Mouse (Mus musculus) MEL (cell line): ENCODE measurements around the gene Slc9b2. TPM values are rescaled to one million over a fixed set of nuclear protein-coding genes. Genes with fewer than 3 reads are reported as not detected.

Source experiments
- DNase-seq: peaks from one replicate; pipeline ENCODE4 v3.0.0; 2011; ENCODE audit warnings: low read depth, low spot score
- H3K27ac ChIP-seq: 2 replicates; pipeline ENCODE4 v1.5.1; 2012; ENCODE audit warnings: low read depth, mild to moderate bottlenecking, control low read depth, low read length, moderate library complexity; ENCODE audit not compliant: control insufficient read depth
- H3K27me3 ChIP-seq, 2 experiments: fragments of 150-350 bp in 1 of 2; sonication (generic) in 1 of 2; 2 replicates each; pipeline ENCODE4 v1.6.1; 2012; ENCODE audit warnings: low read length in 2 of 2, mild to moderate bottlenecking in 2 of 2, improper control_type of control experiment in 1 of 2, moderate library complexity in 1 of 2; ENCODE audit not compliant: insufficient read depth in 2 of 2, control insufficient read depth in 1 of 2
- H3K36me3 ChIP-seq, 2 experiments: 2 replicates each; pipeline ENCODE4 v1.6.1; 2012 to 2014; ENCODE audit warnings: low read length in 2 of 2, improper control_type of control experiment in 1 of 2, inconsistent platforms in 1 of 2, mild to moderate bottlenecking in 1 of 2; ENCODE audit not compliant: insufficient read depth in 2 of 2, control insufficient read depth in 1 of 2
- H3K4me1 ChIP-seq, 2 experiments: fragments of 150-350 bp in 1 of 2; sonication (generic) in 1 of 2; 2 replicates each; pipeline ENCODE4 v1.6.1; 2012; ENCODE audit warnings: low read length in 2 of 2, improper control_type of control experiment in 1 of 2, mild to moderate bottlenecking in 1 of 2; ENCODE audit not compliant: insufficient read depth in 2 of 2, control insufficient read depth in 1 of 2
- H3K4me3 ChIP-seq, 2 experiments: fragments of 150-350 bp in 1 of 2; sonication (generic) in 1 of 2; 2 replicates each; pipeline ENCODE4 v1.5.1; 2012; ENCODE audit warnings: low read depth in 2 of 2, low read length in 2 of 2, mild to moderate bottlenecking in 2 of 2, moderate library complexity in 2 of 2, control low read depth in 1 of 2, improper control_type of control experiment in 1 of 2; ENCODE audit not compliant: control insufficient read depth in 1 of 2, insufficient read depth in 1 of 2
- H3K79me2 ChIP-seq: 2 replicates; pipeline ENCODE4 v1.6.1; 2012; ENCODE audit warnings: mild to moderate bottlenecking, low read length, moderate library complexity; ENCODE audit not compliant: control insufficient read depth, poor library complexity, insufficient read depth
- H3K9ac ChIP-seq: 2 replicates; pipeline ENCODE4 v1.6.1; 2012; ENCODE audit warnings: low read depth, mild to moderate bottlenecking, control low read depth, low read length, moderate library complexity; ENCODE audit not compliant: control insufficient read depth, poor library complexity, severe bottlenecking
- H3K9me3 ChIP-seq: fragments of 150-350 bp; sonication (generic); replicated peaks from 2 replicates; pipeline ENCODE4 v1.6.1; 2012; ENCODE audit warnings: mild to moderate bottlenecking, low read length, improper control_type of control experiment, moderate library complexity; ENCODE audit not compliant: insufficient read depth
- BHLHE40 ChIP-seq: IDR thresholded peaks from 2 replicates; pipeline ENCODE4 v1.6.1; 2012; ENCODE audit warnings: low read depth, mild to moderate bottlenecking, inconsistent platforms, low read length, improper control_type of control experiment, borderline replicate concordance
- HCFC1 ChIP-seq: IDR thresholded peaks from 2 replicates; pipeline ENCODE4 v1.6.1; 2012; ENCODE audit warnings: low read depth, mild to moderate bottlenecking, inconsistent platforms, low read length, improper control_type of control experiment, moderate library complexity
- MAX ChIP-seq: IDR thresholded peaks from 2 replicates; pipeline ENCODE4 v1.6.1; 2011; ENCODE audit warnings: low read length, improper control_type of control experiment
- MAZ ChIP-seq: IDR thresholded peaks from 2 replicates; pipeline ENCODE4 v1.6.1; 2012; ENCODE audit warnings: low read depth, mild to moderate bottlenecking, inconsistent platforms, low read length, improper control_type of control experiment
- MXI1 ChIP-seq: IDR thresholded peaks from 2 replicates; pipeline ENCODE4 v1.6.1; 2011; ENCODE audit warnings: mild to moderate bottlenecking, low read depth, low read length, improper control_type of control experiment
- MYB ChIP-seq: IDR thresholded peaks from 2 replicates; pipeline ENCODE4 v1.6.1; 2011; ENCODE audit warnings: mild to moderate bottlenecking, low read depth, low read length, improper control_type of control experiment
- MYC ChIP-seq: IDR thresholded peaks from 2 replicates; pipeline ENCODE4 v1.6.1; 2011; ENCODE audit warnings: low read depth, mild to moderate bottlenecking, low read length, improper control_type of control experiment, moderate library complexity
- NRF1 ChIP-seq: IDR thresholded peaks from 2 replicates; pipeline ENCODE4 v1.6.1; 2014; ENCODE audit warnings: low read depth, mild to moderate bottlenecking, inconsistent platforms, low read length, improper control_type of control experiment, moderate library complexity; ENCODE audit not compliant: poor library complexity, insufficient read depth, severe bottlenecking
- POLR2A ChIP-seq, 2 experiments: IDR thresholded peaks; 2 replicates each; pipeline ENCODE4 v1.6.1; 2011 to 2012; ENCODE audit warnings: low read length in 2 of 2, mild to moderate bottlenecking in 2 of 2, control low read depth in 1 of 2, improper control_type of control experiment in 1 of 2, low read depth in 1 of 2, moderate library complexity in 1 of 2; ENCODE audit not compliant: control insufficient read depth in 1 of 2, insufficient read depth in 1 of 2, poor library complexity in 1 of 2
- TAL1 ChIP-seq: IDR thresholded peaks from 2 replicates; pipeline ENCODE4 v1.6.1; 2012; ENCODE audit warnings: mild to moderate bottlenecking, inconsistent platforms, low read length, moderate library complexity, mixed read lengths
- USF2 ChIP-seq, 2 experiments: IDR thresholded peaks; 2 replicates each; pipeline ENCODE4 v1.6.1; 2011 to 2012; ENCODE audit warnings: improper control_type of control experiment in 2 of 2, low read length in 2 of 2, borderline replicate concordance in 1 of 2, inconsistent platforms in 1 of 2, low read depth in 1 of 2, mild to moderate bottlenecking in 1 of 2; ENCODE audit not compliant: insufficient read depth in 1 of 2
- polyA plus RNA-seq, 2 experiments: library from polyadenylated mRNA; stranded (reverse) in 1 of 2; unstranded in 1 of 2; fragments of >175 nt in 1 of 2; fragments of >200 nt in 1 of 2; gene quantifications; 2 replicates each; pipeline versions ENCODE4 v1.2.1 to v1.2.4; 2012; ENCODE audit warnings: low replicate concordance in 2 of 2, low read depth in 1 of 2; ENCODE audit not compliant: insufficient read length in 2 of 2, insufficient read depth in 1 of 2, missing spikeins in 1 of 2
- total RNA-seq: library from RNA; depleted of rRNA; stranded (reverse); fragments of 300-350 nt; gene quantifications from 2 replicates; pipeline ENCODE4 v1.2.3, GENCODE M21; 2012; rRNA removed

The Slc9b2 gene
- total RNA-seq (1.0 and 1.6 TPM in 2 replicates), polyA plus RNA-seq (1 to 10 TPM in 1 of 2 experiments, not detected in 1; 1.3 TPM)

GRCm38 (mm10) chr3:135307411-135308259 is at the start of gene Slc9b2:
Gene Slc9b2, plus strand, starts transcription at chr3:135307700.
- Histone ChIP-seq H3K36me3 (peaks cover 0 to 8% of the 10 kb centered on the region in 2 experiments; a peak in 2 of 4 replicates), H3K9me3 (no peaks in the 10 kb centered on the region), H3K79me2 (no peaks in the 10 kb centered on the region), H3K27me3 (no peaks in the 10 kb centered on the region; a peak in 2 of 4 replicates), H3K4me3 (peak within 1 kb of the TSS; percentile 60 to 62), H3K27ac (no peak within 1 kb of the TSS), H3K4me1 (peaks cover 0 to 11% of the 10 kb centered on the region in 2 experiments; a peak in 2 of 4 replicates), H3K9ac (peak within 1 kb of the TSS; percentile 59)
- TF ChIP-seq POLR2A (IDR thresholded peaks at IDR 0.05; ENCODE audit: control insufficient read depth in 1 of 2, insufficient read depth in 1 of 2, low read depth in 1 of 2, low read length in 2 of 2, poor library complexity in 1 of 2) (peak in 1 of 2 experiments; percentile 36; a peak in 1 of 4 replicates), HCFC1 (0 out of 2 replicates have a peak, but pooled peaks have one; percentile 37), MAZ (peak; percentile 40; the same call in 1 of the 2 replicates), USF2 (IDR thresholded peaks at IDR 0.05; ENCODE audit: borderline replicate concordance in 1 of 2, insufficient read depth in 1 of 2, low read depth in 1 of 2, low read length in 2 of 2) (no peak), BHLHE40 (no peak), MXI1 (0 out of 2 replicates have a peak, but pooled peaks have one; percentile 15), NRF1 (peak; percentile 57), MYB (no peak)
- DNase-seq, result peak; percentile 84

DNA sequence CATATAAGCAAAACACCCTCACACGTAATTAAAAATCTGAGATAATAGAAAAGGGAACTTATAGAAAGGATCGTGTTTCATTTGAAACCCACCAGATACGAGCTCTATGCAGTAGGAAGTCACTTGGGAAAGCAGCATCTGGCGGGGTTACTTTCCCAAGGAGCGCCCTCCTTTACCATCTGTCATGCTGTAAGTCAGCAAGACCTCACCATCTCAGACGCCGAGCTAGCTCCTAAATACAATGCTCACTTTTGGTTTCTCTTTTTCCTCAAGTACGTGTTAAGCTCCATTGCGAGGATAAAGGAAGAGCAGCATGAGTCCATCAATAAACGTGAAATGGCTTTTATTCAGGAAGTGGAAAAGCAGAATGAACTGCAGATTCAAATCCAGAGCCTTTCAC is 48.6 kb upstream of the Slc9b2 start:
- H3K27me3 ChIP-seq, result no peaks in the 10 kb centered on the region
- H3K9me3 ChIP-seq, result no peaks in the 10 kb centered on the region
- H3K27ac ChIP-seq, result no peak overlapping the region
- H3K79me2 ChIP-seq, result no peaks in the 10 kb centered on the region
- no peak overlapping the region for H3K9ac ChIP-seq
- peaks cover 0 to 29% of the 10 kb centered on the region in 2 experiments; a peak in 2 of 4 replicates for H3K36me3 ChIP-seq
- no peak for DNase-seq
- H3K4me1 ChIP-seq, result no peaks in the 10 kb centered on the region
- TF ChIP-seq NRF1 (no peak), TAL1 (no peak), MYC (no peak), HCFC1 (no peak), MAX (no peak), BHLHE40 (no peak), MYB (no peak)
- TF ChIP-seq, all 39 proteins: peak for 0
- H3K4me3 ChIP-seq, result no peak overlapping the region
